Mouse (Mus musculus): Measurements from ENCODE around the gene Strada.
"Not testable (repeated sequence)": the region's sequence is repeated elsewhere in the genome, so short reads cannot be mapped to it uniquely, and the experiment has no call there.

The Strada gene

GRCm38 (mm10) chr11:106202123-106202465 lies at the start of gene Strada:
Strada (minus strand) TSS chr11:106202168.
- DNase-seq (ENCODE audit: low read depth), result no peak

GRCm38 (mm10) chr11:106249326-106249725 lies 47.4 kb upstream of the Strada start:
- DNase-seq (ENCODE audit: low read depth), result no peak

GRCm38 (mm10) chr11:106246834-106247233 lies 44.9 kb upstream of the Strada start:
- DNase-seq (ENCODE audit: low read depth), result peak; percentile 51

- not testable (repeated sequence) for DNase-seq (ENCODE audit: low read depth)
Observed at GRCm38 (mm10) chr11:106233978-106234377, 32.0 kb upstream of the Strada start.

GRCm38 (mm10) chr11:106220603-106221002 lies 18.6 kb upstream of the Strada start:
- no peak for DNase-seq (ENCODE audit: low read depth)

GRCm38 (mm10) chr11:106216730-106217490 lies 14.9 kb upstream of the Strada start, which contains the start of gene Ddx42:
Ddx42 (plus strand) TSS chr11:106216926.
- peak; percentile 97 for DNase-seq (ENCODE audit: low read depth)

GRCm38 (mm10) chr11:106215927-106216729 lies 14.2 kb upstream of the Strada start, which contains the start of gene Ccdc47:
Ccdc47 (minus strand) TSS chr11:106216344.
- peak; percentile 99 for DNase-seq (ENCODE audit: low read depth)

GRCm38 (mm10) chr11:106215450-106215859 lies 13.5 kb upstream of the Strada start:
- DNase-seq (ENCODE audit: low read depth), result no peak

- no peak for DNase-seq (ENCODE audit: low read depth)
Observed at GRCm38 (mm10) chr11:106214856-106215255, 12.9 kb upstream of the Strada start.

- DNase-seq (ENCODE audit: low read depth), result no peak
Observed at GRCm38 (mm10) chr11:106212771-106213170, 10.8 kb upstream of the Strada start.

- DNase-seq (ENCODE audit: low read depth), result peak; percentile 78
Observed at GRCm38 (mm10) chr11:106201337-106202122, 438 bp downstream of the Strada start.

GRCm38 (mm10) chr11:106200756-106201155 lies 1.2 kb downstream of the Strada start:
- DNase-seq (ENCODE audit: low read depth), result peak; percentile 59

- peak; percentile 39 for DNase-seq (ENCODE audit: low read depth)
Observed at GRCm38 (mm10) chr11:106199997-106200396, 2.0 kb downstream of the Strada start.

- no peak for DNase-seq (ENCODE audit: low read depth)
Observed at GRCm38 (mm10) chr11:106198277-106198676, 3.7 kb downstream of the Strada start.

GRCm38 (mm10) chr11:106195341-106195740 lies 6.6 kb downstream of the Strada start:
- no peak for DNase-seq (ENCODE audit: low read depth)

GRCm38 (mm10) chr11:106194891-106195290 lies 7.1 kb downstream of the Strada start:
- no peak for DNase-seq (ENCODE audit: low read depth)

GRCm38 (mm10) chr11:106194155-106194541 lies 7.8 kb downstream of the Strada start:
- no peak for DNase-seq (ENCODE audit: low read depth)

- DNase-seq (ENCODE audit: low read depth), result peak; percentile 99
Observed at GRCm38 (mm10) chr11:106193371-106194154, 8.4 kb downstream of the Strada start.

GRCm38 (mm10) chr11:106192657-106193370 lies 9.2 kb downstream of the Strada start:
- DNase-seq (ENCODE audit: low read depth), result no peak

GRCm38 (mm10) chr11:106192241-106192640 lies 9.7 kb downstream of the Strada start:
- DNase-seq (ENCODE audit: low read depth), result no peak

- no peak for DNase-seq (ENCODE audit: low read depth)
Observed at GRCm38 (mm10) chr11:106191716-106192115, 10.3 kb downstream of the Strada start.

Data from naive thymus-derived CD4-positive, alpha-beta T cell, adult 2 months (primary cell).